Mouse (Mus musculus) myocyte (in vitro differentiated cells): ENCODE data around the gene Mia. TPM values are rescaled to one million over a fixed set of nuclear protein-coding genes. Genes with fewer than 3 reads are reported as not detected.

Experiments used
- H3K27me3 ChIP-seq: one replicate; pipeline ENCODE4 v1.6.1; 2011; ENCODE audit not compliant: control insufficient read depth, insufficient read depth, insufficient read length
- H3K36me3 ChIP-seq: one replicate; pipeline ENCODE4 v1.6.1; 2011; ENCODE audit not compliant: control insufficient read depth, insufficient read depth
- H3K4me2 ChIP-seq: one replicate; pipeline ENCODE4 v1.6.1; 2011; ENCODE audit warnings: low read depth, control low read depth
- H3K4me3 ChIP-seq: one replicate; pipeline ENCODE4 v1.5.1; 2011; ENCODE audit warnings: mild to moderate bottlenecking, control low read depth, moderate library complexity
- H3K79me2 ChIP-seq: one replicate; pipeline ENCODE4 v1.6.1; 2011; ENCODE audit not compliant: control insufficient read depth, insufficient read depth
- H3ac ChIP-seq: one replicate; pipeline ENCODE4 v1.6.1; 2011; ENCODE audit not compliant: control insufficient read depth, insufficient read length
- CEBPB ChIP-seq: IDR thresholded peaks from 2 replicates; pipeline ENCODE4 v1.6.1; 2011; ENCODE audit warnings: mild to moderate bottlenecking, moderate library complexity; ENCODE audit not compliant: poor library complexity, insufficient read depth, severe bottlenecking
- E2F4 ChIP-seq: IDR thresholded peaks from one replicate; pipeline ENCODE4 v1.6.1; 2011; ENCODE audit warnings: mild to moderate bottlenecking, control low read depth, moderate library complexity; ENCODE audit not compliant: insufficient read depth
- MAX ChIP-seq: IDR thresholded peaks from one replicate; pipeline ENCODE4 v1.6.1; 2011; ENCODE audit warnings: low read depth, mild to moderate bottlenecking, control low read depth
- MYOD1 ChIP-seq, 3 experiments: IDR thresholded peaks; one replicate each; pipeline ENCODE4 v1.6.1; 2011; ENCODE audit warnings: control low read depth in 2 of 3, low read depth in 2 of 3, mild to moderate bottlenecking in 2 of 3, moderate library complexity in 1 of 3; ENCODE audit not compliant: insufficient read length in 2 of 3, control insufficient read depth in 1 of 3
- MYOG ChIP-seq, 3 experiments: IDR thresholded peaks; one replicate each; pipeline ENCODE4 v1.6.1; 2011; ENCODE audit warnings: control low read depth in 2 of 3, low read depth in 2 of 3, mild to moderate bottlenecking in 2 of 3; ENCODE audit not compliant: insufficient read length in 2 of 3, control insufficient read depth in 1 of 3, insufficient read depth in 1 of 3
- POLR2A ChIP-seq: IDR thresholded peaks from one replicate; pipeline ENCODE4 v1.6.1; 2011; ENCODE audit warnings: low read depth, mild to moderate bottlenecking, control low read depth, moderate library complexity; ENCODE audit not compliant: insufficient read length
- POLR2AphosphoS2 ChIP-seq: IDR thresholded peaks from one replicate; pipeline ENCODE4 v1.6.1; 2011; ENCODE audit warnings: low read depth, control low read depth; ENCODE audit not compliant: insufficient read length
- REST ChIP-seq: IDR thresholded peaks from one replicate; pipeline ENCODE4 v1.6.1; 2011; ENCODE audit warnings: mild to moderate bottlenecking, control low read depth, moderate library complexity; ENCODE audit not compliant: insufficient read depth, insufficient read length
- SRF ChIP-seq: IDR thresholded peaks from one replicate; pipeline ENCODE4 v1.6.1; 2011; ENCODE audit warnings: low read depth; ENCODE audit not compliant: control insufficient read depth, insufficient read length
- TCF12 ChIP-seq: IDR thresholded peaks from one replicate; pipeline ENCODE4 v1.6.1; 2011; ENCODE audit warnings: mild to moderate bottlenecking, control low read depth; ENCODE audit not compliant: poor library complexity, insufficient read depth, severe bottlenecking
- TCF3 ChIP-seq: IDR thresholded peaks from one replicate; pipeline ENCODE4 v1.6.1; 2011; ENCODE audit warnings: low read depth, control low read depth; ENCODE audit not compliant: insufficient read length
- USF1 ChIP-seq: IDR thresholded peaks from one replicate; pipeline ENCODE4 v1.6.1; 2011; ENCODE audit warnings: low read depth, mild to moderate bottlenecking, control low read depth, moderate library complexity
- polyA plus RNA-seq: library from polyadenylated mRNA; unstranded; fragments of >200 nt; fragmentation: generic; extraction: Trizol; gene quantifications from one replicate; pipeline ENCODE4 v1.2.1, GENCODE M21; 2012; ENCODE audit warnings: missing spikeins

Gene Mia
- polyA plus RNA-seq, 1 experiment, result 0.13 TPM

DNA sequence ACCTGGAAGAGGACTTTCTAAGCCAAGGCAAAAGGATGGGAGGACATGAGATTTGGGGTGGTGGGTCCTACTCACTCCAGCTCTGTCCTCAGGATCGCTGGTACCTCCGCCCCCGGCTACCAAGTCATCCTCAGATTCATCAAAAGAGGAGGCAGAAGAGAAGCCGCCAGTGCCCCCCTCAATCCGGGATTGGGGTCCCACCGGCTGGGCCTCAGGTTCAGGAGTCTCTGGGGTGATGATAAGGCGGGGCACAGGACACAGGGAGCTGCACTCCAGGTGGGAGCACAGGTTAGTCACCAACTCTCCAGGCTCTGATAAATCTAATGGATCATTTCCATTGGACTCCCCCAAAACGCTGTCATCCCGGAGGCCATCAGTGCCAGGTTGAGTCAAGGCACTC, 46.3 kb upstream of the Mia start:
- Histone ChIP-seq H3K4me2 (peak overlapping the region; percentile 95), H3ac (peak overlapping the region; percentile 80), H3K79me2 (peaks cover 35% of the 10 kb centered on the region), H3K4me3 (peak overlapping the region; percentile 67), H3K27me3 (no peaks in the 10 kb centered on the region), H3K36me3 (no peaks in the 10 kb centered on the region)
- TF ChIP-seq SRF, result no peak

DNA sequence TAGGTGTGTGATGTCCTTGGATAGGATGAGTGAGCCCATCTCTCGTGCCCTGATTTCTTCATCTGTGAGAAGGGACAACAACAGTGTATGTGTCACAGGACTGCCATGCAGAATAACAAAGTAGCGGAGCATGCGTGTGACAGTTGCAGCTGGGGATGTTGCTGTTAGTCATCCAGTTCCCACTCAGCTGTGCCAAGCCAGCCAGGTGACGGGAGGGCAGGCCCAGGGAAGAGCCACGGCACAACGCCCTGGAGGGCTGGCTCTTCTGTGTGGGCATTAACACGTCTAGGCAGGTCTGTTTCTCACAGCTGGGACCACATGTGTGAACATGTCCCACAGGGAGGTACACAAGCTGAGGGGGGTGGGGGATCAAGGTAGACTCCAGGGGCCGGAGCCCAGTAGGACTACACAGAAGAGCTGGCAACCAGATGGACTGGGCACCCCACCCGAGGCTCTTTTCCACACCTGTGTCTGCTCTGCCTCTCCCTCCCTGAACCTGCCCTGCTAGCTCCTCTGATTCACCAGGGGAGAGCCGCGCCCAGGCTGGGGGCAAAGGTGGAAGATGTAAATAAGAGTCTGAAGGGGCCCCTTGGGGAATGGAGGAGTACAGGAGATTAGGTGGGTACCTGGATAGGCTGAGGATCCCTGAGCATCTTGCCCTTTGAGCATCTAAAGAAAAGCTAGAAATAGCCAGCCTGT, 44.1 kb upstream of the Mia start:
- H3ac ChIP-seq, result no peak overlapping the region
- peaks cover 35% of the 10 kb centered on the region for H3K79me2 ChIP-seq
- H3K27me3 ChIP-seq, result no peaks in the 10 kb centered on the region
- H3K36me3 ChIP-seq, result no peaks in the 10 kb centered on the region
- H3K4me3 ChIP-seq, result peak overlapping the region; percentile 67
- H3K4me2 ChIP-seq, result peak overlapping the region; percentile 95
- TF ChIP-seq E2F4 (no peak), TCF12 (no peak), CEBPB (no peak), POLR2A (no peak), USF1 (no peak), SRF (no peak), MAX (no peak), MYOG (IDR thresholded peaks at IDR 0.05; ENCODE audit: control insufficient read depth in 1 of 3, insufficient read depth in 1 of 3, insufficient read length in 2 of 3, low read depth in 2 of 3) (peak in 1 of 3 experiments; percentile 55), MYOD1 (IDR thresholded peaks at IDR 0.05; ENCODE audit: control insufficient read depth in 1 of 3, insufficient read length in 2 of 3, low read depth in 2 of 3) (peak in 1 of 3 experiments; percentile 61), POLR2AphosphoS2 (no peak), REST (no peak), TCF3 (no peak)

DNA sequence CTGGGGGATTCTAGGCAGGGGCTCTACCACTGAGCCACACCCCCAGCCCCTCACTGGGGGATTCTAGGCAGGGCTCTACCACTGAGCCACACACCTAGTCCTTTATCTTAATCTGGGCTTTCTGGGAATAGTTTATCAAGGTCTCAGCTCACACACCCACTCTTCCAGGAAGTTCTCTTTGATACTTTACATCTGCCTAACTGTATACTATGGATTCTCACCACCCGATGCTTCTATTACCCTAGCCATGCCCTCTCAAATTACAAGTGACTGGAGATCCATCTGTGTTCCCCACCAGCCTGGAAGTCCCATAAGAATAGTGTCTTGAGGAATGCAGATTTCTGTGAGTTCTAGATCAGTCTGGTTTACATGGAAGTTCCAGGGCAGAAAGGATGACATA, 41.6 kb upstream of the Mia start:
- H3K4me3 ChIP-seq, result no peak overlapping the region
- H3K79me2 ChIP-seq, result peaks cover 30% of the 10 kb centered on the region
- no peak overlapping the region for H3K4me2 ChIP-seq
- TF ChIP-seq MYOG (IDR thresholded peaks at IDR 0.05; ENCODE audit: control insufficient read depth in 1 of 3, insufficient read depth in 1 of 3, insufficient read length in 2 of 3, low read depth in 2 of 3), result no peak
- no peak overlapping the region for H3ac ChIP-seq
- H3K27me3 ChIP-seq, result no peaks in the 10 kb centered on the region
- no peaks in the 10 kb centered on the region for H3K36me3 ChIP-seq

DNA sequence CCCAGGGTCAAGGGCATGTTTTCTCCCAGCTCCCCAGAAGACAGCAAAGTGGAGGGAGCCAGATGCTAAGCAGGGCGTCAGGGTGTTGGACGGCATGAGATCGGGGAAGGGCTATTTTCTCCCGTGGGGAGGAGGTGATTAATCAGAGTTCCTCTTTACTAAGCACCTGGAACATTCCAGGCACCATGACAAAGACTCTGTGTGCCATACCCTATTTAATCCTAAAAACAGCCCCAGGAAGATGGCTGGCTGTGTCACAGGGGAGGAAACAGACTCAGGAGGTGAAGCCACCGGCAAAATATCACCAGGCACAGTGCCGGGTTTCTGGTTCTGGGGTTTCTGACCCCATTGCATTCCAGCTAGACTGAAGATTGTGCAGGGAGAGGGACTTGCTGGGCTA, 41.0 kb upstream of the Mia start:
- Histone ChIP-seq H3K4me2 (no peak overlapping the region), H3K27me3 (no peaks in the 10 kb centered on the region), H3K79me2 (peaks cover 24% of the 10 kb centered on the region), H3ac (no peak overlapping the region), H3K36me3 (no peaks in the 10 kb centered on the region), H3K4me3 (no peak overlapping the region)
- no peak for TF ChIP-seq TCF3
- TF ChIP-seq USF1, result no peak
- no peak for TF ChIP-seq POLR2A
- no peak for TF ChIP-seq MAX
- no peak for TF ChIP-seq SRF
- TF ChIP-seq E2F4, result no peak
- TF ChIP-seq TCF12, result no peak
- no peak for TF ChIP-seq POLR2AphosphoS2

DNA sequence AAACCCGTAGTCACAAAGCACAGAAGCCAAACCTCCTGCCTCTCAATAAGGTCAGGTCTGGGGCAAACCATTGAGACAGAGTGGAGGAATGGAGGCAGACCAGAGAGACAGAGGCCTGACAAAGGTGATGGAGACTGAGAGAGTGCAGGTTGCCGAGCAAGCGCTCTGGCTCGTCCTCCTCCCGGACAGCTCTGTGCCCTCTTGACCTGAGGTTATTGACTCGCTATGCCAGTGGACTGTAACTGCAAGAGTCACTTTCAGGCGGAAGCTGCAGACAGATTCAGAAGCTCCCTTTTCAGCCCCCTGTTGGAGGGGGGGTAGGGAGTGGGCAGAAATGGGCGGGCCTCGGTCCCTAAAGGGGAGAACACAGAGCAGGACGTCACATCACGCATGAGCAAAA, 39.0 kb upstream of the Mia start:
- Histone ChIP-seq H3K27me3 (no peaks in the 10 kb centered on the region), H3K79me2 (peaks cover 6% of the 10 kb centered on the region), H3K36me3 (peaks cover 3% of the 10 kb centered on the region), H3K4me2 (no peak overlapping the region), H3ac (no peak overlapping the region), H3K4me3 (no peak overlapping the region)
- no peak for TF ChIP-seq TCF3
- no peak for TF ChIP-seq REST
- no peak for TF ChIP-seq CEBPB
- no peak for TF ChIP-seq MYOD1 (IDR thresholded peaks at IDR 0.05; ENCODE audit: control insufficient read depth in 1 of 3, insufficient read length in 2 of 3, low read depth in 2 of 3)
- TF ChIP-seq SRF, result no peak
- TF ChIP-seq USF1, result no peak
- no peak for TF ChIP-seq MAX

DNA sequence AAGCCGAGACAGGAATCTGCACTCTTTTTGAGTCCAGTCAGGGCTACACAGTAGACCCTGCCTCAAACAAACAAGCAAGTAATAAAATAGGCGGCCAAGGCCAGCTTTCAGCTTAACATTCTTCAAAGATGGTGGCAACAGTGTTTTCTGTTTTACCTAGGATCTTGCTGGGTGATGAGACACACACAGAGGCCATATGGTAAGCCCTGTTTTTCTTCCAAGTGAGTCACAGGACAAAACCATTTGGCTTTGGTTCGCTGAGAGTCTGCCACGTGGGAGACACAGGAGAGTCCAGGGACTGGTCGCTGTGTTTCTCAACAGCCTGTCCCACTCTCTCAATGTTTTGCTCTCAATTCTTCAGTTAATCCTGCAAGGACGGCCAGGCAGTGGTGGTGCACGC, 37.6 kb upstream of the Mia start:
- H3K4me2 ChIP-seq, result no peak overlapping the region
- H3K4me3 ChIP-seq, result no peak overlapping the region
- no peaks in the 10 kb centered on the region for H3K79me2 ChIP-seq
- H3K27me3 ChIP-seq, result no peaks in the 10 kb centered on the region
- no peak overlapping the region for H3ac ChIP-seq
- TF ChIP-seq MYOD1 (IDR thresholded peaks at IDR 0.05; ENCODE audit: control insufficient read depth in 1 of 3, insufficient read length in 2 of 3, low read depth in 2 of 3) (no peak), TCF12 (no peak)
- peaks cover 3% of the 10 kb centered on the region for H3K36me3 ChIP-seq
